Mouse (Mus musculus) intestine, embryonic 15.5 days (tissue): Measurements from ENCODE around the gene Trappc3. TPM values are rescaled to one million over a fixed set of nuclear protein-coding genes. Genes with fewer than 3 reads are reported as not detected.
A peak's percentile ranks its signal among the peaks of the same experiment; 100 is the strongest.
"Not testable (repeated sequence)": the region's sequence is repeated elsewhere in the genome, so short reads cannot be mapped to it uniquely, and the experiment has no call there.

Experiments used
- ATAC-seq: fragments of 200-750 bp; cut with Nextera tagmentation; 2 replicates; pipeline ENCODE4 v1.8.0; 2017; ENCODE audit warnings: moderate TSS enrichment, moderate library complexity
- H3K27ac ChIP-seq: fragments of 300-500 bp; sonication (generic); 2 replicates; pipeline ENCODE4 v1.5.1; 2015; ENCODE audit warnings: mild to moderate bottlenecking, inconsistent platforms
- H3K27me3 ChIP-seq: fragments of 300-500 bp; sonication (generic); replicated peaks from 2 replicates; pipeline ENCODE4 v1.6.1; 2015; ENCODE audit warnings: inconsistent platforms
- H3K36me3 ChIP-seq: fragments of 300-500 bp; sonication (generic); 2 replicates; pipeline ENCODE4 v1.6.1; 2015; ENCODE audit warnings: inconsistent platforms
- H3K4me1 ChIP-seq: fragments of 300-500 bp; sonication (generic); replicated peaks from 2 replicates; pipeline ENCODE4 v1.6.1; 2015; ENCODE audit warnings: inconsistent platforms
- H3K4me2 ChIP-seq: fragments of 300-500 bp; sonication (generic); replicated peaks from 2 replicates; pipeline ENCODE4 v1.6.1; 2015; ENCODE audit warnings: mild to moderate bottlenecking, inconsistent platforms
- H3K4me3 ChIP-seq: fragments of 300-500 bp; sonication (generic); replicated peaks from 2 replicates; pipeline ENCODE4 v1.5.1; 2015; ENCODE audit warnings: inconsistent platforms
- H3K9ac ChIP-seq: fragments of 300-500 bp; sonication (generic); 2 replicates; pipeline ENCODE4 v1.6.1; 2015; ENCODE audit warnings: inconsistent platforms
- H3K9me3 ChIP-seq: fragments of 300-500 bp; sonication (generic); 2 replicates; pipeline ENCODE4 v1.6.1; 2016; ENCODE audit warnings: inconsistent platforms
- WGBS: fragments of 180-500 bp; shearing (Covaris S2); methylation state at CpG from one replicate; pipeline ENCODE4 v1.1.7; 2015; 5-methylcytosine and 5-hydroxymethylcytosine counted together
- polyA plus RNA-seq: library from polyadenylated mRNA; unstranded; fragments of >200 nt; fragmentation: Nextera tagmentation; extraction: Ambion mirVana; gene quantifications from 2 replicates; pipeline ENCODE4 v1.2.1, GENCODE M21; 2015

Gene Trappc3
- polyA plus RNA-seq: 94.2 and 99.7 TPM in 2 replicates

GRCm38 (mm10) chr4:126262119-126262807 is at the start of gene Trappc3:
TSS of gene Trappc3 (plus strand) at chr4:126262325.
- Histone ChIP-seq H3K4me2 (peak within 1 kb of the TSS; percentile 70), H3K27me3 (no peaks in the 10 kb centered on the region), H3K36me3 (no peaks in the 10 kb centered on the region), H3K4me3 (peak within 1 kb of the TSS; percentile 69), H3K9me3 (no peaks in the 10 kb centered on the region), H3K27ac (peak within 1 kb of the TSS; percentile 88), H3K9ac (peak within 1 kb of the TSS; percentile 72), H3K4me1 (peaks cover 31% of the 10 kb centered on the region)
- under 1% methylated on average over 46 of the region's 46 CpGs for WGBS
- peak; percentile 94 for ATAC-seq

GRCm38 (mm10) chr4:126217771-126218170 is 44.4 kb upstream of the Trappc3 start:
- H3K27ac ChIP-seq: no peak overlapping the region
- no peak overlapping the region for H3K4me2 ChIP-seq
- no peak for ATAC-seq
- no peak overlapping the region for H3K9ac ChIP-seq
- no peaks in the 10 kb centered on the region for H3K9me3 ChIP-seq
- no peaks in the 10 kb centered on the region for H3K4me1 ChIP-seq
- H3K36me3 ChIP-seq: no peaks in the 10 kb centered on the region
- H3K27me3 ChIP-seq: no peaks in the 10 kb centered on the region
- 76% methylated on average over 6 of the region's 6 CpGs for WGBS
- H3K4me3 ChIP-seq: no peak overlapping the region

GRCm38 (mm10) chr4:126219540-126219939 is 42.6 kb upstream of the Trappc3 start:
- not testable (repeated sequence) for ATAC-seq, H3K4me2 ChIP-seq, H3K36me3 ChIP-seq, H3K4me3 ChIP-seq, H3K4me1 ChIP-seq, H3K9ac ChIP-seq, H3K27me3 ChIP-seq, H3K27ac ChIP-seq, H3K9me3 ChIP-seq
- WGBS: 68% methylated on average over 3 of the region's 3 CpGs

GRCm38 (mm10) chr4:126220045-126220444 is 42.1 kb upstream of the Trappc3 start:
- Histone ChIP-seq H3K4me2 (no peak overlapping the region), H3K27me3 (no peaks in the 10 kb centered on the region), H3K9me3 (no peaks in the 10 kb centered on the region), H3K36me3 (no peaks in the 10 kb centered on the region), H3K27ac (no peak overlapping the region), H3K4me1 (no peaks in the 10 kb centered on the region), H3K4me3 (no peak overlapping the region), H3K9ac (no peak overlapping the region)
- ATAC-seq: no peak
- 91% methylated on average over 10 of the region's 10 CpGs for WGBS

GRCm38 (mm10) chr4:126222631-126223030 is 39.5 kb upstream of the Trappc3 start:
- Histone ChIP-seq H3K4me1 (peaks cover 6% of the 10 kb centered on the region; the same call in 1 of the 2 replicates), H3K36me3 (no peaks in the 10 kb centered on the region), H3K27ac (no peak overlapping the region), H3K9me3 (no peaks in the 10 kb centered on the region), H3K4me3 (no peak overlapping the region), H3K9ac (no peak overlapping the region), H3K4me2 (no peak overlapping the region), H3K27me3 (no peaks in the 10 kb centered on the region)
- WGBS: 82% methylated on average over 11 of the region's 11 CpGs
- ATAC-seq: no peak

- H3K4me1 ChIP-seq: peaks cover 8% of the 10 kb centered on the region; the same call in 1 of the 2 replicates
- H3K4me3 ChIP-seq: no peak overlapping the region
- WGBS: 55% methylated on average over 12 of the region's 12 CpGs
- H3K9ac ChIP-seq: no peak overlapping the region
- H3K4me2 ChIP-seq: no peak overlapping the region
- no peak overlapping the region for H3K27ac ChIP-seq
- H3K36me3 ChIP-seq: 0 out of 2 replicates have a peak, but pooled peaks cover 9% of the 10 kb centered on the region
- no peaks in the 10 kb centered on the region for H3K27me3 ChIP-seq
- no peak for ATAC-seq
- no peaks in the 10 kb centered on the region for H3K9me3 ChIP-seq
Observed at GRCm38 (mm10) chr4:126226640-126227039, 35.5 kb upstream of the Trappc3 start.

DNA sequence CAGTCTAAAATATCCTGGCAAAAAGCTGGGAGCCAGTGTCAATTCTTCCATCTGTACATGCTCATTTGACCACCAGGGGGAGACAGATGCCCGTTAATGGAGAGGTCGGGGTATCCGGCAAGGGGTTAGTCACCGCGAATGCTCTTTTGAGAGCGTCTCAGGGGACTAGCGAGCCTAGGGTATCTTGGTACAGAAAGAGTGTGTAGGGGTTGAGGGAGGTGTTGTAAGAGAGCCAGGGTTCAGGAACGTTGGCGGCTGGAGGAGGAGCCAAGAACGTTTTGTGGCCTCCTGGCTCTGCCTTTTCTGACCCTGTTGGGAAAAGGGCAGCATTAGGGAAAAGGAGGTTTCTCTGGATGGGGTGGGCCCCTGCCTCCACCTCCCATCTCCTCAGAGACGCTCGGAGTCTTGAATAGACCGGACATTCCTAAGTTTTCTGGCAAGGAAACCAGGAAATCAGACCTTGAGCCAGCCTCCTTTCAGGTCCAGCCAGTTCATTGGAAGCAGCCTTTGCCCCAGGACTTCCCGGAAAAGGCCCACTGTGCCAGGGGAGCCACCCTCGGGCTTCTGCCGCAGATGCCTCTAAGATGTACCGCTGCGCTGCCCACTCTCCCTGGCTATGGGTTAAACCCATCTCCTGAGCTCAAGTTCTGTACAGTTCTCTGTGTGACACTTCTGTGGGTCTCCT is 34.9 kb upstream of the Trappc3 start:
- Histone ChIP-seq H3K4me3 (peak overlapping the region; percentile 30), H3K9me3 (no peaks in the 10 kb centered on the region), H3K4me1 (peaks cover 8% of the 10 kb centered on the region; the same call in 1 of the 2 replicates), H3K9ac (peak overlapping the region; percentile 31; the same call in 1 of the 2 replicates), H3K27me3 (no peaks in the 10 kb centered on the region), H3K27ac (0 out of 2 replicates have a peak overlapping the region, but pooled peaks have one; percentile 13), H3K4me2 (peak overlapping the region; percentile 73), H3K36me3 (peaks cover 15% of the 10 kb centered on the region; the same call in 1 of the 2 replicates)
- WGBS: 7% methylated on average over 18 of the region's 18 CpGs
- ATAC-seq: peak; percentile 89

GRCm38 (mm10) chr4:126228144-126228543 is 34.0 kb upstream of the Trappc3 start:
- Histone ChIP-seq H3K9me3 (no peaks in the 10 kb centered on the region), H3K4me1 (peaks cover 8% of the 10 kb centered on the region; the same call in 1 of the 2 replicates), H3K27ac (no peak overlapping the region), H3K4me3 (no peak overlapping the region), H3K4me2 (no peak overlapping the region), H3K9ac (no peak overlapping the region), H3K36me3 (peaks cover 23% of the 10 kb centered on the region; the same call in 1 of the 2 replicates), H3K27me3 (no peaks in the 10 kb centered on the region)
- ATAC-seq: no peak
- WGBS: 27% methylated on average over 5 of the region's 5 CpGs

DNA sequence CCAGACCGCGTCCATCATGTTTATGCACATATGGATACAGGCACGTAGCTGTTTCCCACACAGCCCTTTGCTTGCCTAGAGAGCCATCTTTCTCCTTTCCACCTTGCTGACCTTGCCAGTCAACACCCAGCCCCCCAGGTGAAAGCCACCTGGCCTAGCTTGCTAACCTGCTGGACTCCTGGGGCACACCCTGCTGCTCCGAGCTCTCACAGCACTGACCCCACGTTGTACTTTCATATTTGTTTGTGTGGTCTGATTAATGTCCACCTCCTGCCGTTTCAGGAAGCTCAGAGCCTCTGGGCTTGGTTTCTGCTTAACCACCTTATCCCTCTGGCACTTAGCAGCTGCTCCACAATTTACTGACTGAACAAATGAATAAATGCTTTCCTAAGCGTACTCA is 32.2 kb upstream of the Trappc3 start:
- Histone ChIP-seq H3K9ac (no peak overlapping the region), H3K4me1 (peaks cover 13% of the 10 kb centered on the region; the same call in 1 of the 2 replicates), H3K27ac (no peak overlapping the region), H3K4me3 (no peak overlapping the region), H3K4me2 (no peak overlapping the region), H3K36me3 (peaks cover 38% of the 10 kb centered on the region), H3K27me3 (no peaks in the 10 kb centered on the region), H3K9me3 (no peaks in the 10 kb centered on the region)
- no peak for ATAC-seq
- 60% methylated on average over 7 of the region's 7 CpGs for WGBS

- ATAC-seq: no peak
- no peak overlapping the region for H3K4me3 ChIP-seq
- peaks cover 10% of the 10 kb centered on the region for H3K4me1 ChIP-seq
- H3K9ac ChIP-seq: no peak overlapping the region
- H3K36me3 ChIP-seq: peaks cover 53% of the 10 kb centered on the region
- H3K4me2 ChIP-seq: no peak overlapping the region
- H3K9me3 ChIP-seq: no peaks in the 10 kb centered on the region
- no peak overlapping the region for H3K27ac ChIP-seq
- 87% methylated on average over 29 of the region's 29 CpGs for WGBS
- no peaks in the 10 kb centered on the region for H3K27me3 ChIP-seq
Observed at GRCm38 (mm10) chr4:126233676-126234308, 28.3 kb upstream of the Trappc3 start.

DNA sequence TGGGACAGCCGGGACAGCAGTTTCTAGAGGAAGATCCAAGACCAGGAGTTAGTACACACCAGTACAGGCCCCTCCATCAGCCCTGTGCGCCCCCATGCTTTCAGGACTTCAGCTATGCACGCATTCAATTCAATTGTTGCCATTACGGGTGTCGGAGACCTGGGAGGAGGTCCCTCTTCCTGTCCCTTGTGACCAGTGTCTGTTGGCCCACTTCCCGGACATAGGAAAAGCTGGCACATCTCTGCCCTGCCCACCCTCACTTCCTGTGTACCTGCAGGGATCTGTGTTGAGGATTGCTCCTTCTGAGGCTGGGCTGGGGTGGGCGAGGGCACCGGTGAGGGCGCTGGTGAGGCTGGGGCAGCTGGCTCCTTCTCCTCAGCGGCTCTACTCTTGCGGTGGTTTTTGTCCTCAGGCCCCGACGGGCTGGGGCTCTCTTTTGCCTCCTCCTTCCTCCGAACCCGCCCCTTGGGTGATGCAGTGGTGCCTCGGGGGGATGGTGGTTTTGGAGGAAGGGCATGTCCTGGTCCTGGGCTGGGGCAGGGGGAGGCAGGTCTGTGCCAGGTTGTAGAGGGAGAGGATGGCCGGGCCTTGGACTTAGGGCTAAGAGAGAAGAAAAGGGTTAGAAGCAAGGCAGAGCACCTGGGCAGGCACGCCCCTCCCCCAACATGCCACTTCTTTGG is 27.5 kb upstream of the Trappc3 start:
- H3K4me3 ChIP-seq: no peak overlapping the region
- peaks cover 57% of the 10 kb centered on the region for H3K36me3 ChIP-seq
- H3K9ac ChIP-seq: no peak overlapping the region
- 89% methylated on average over 18 of the region's 18 CpGs for WGBS
- no peak overlapping the region for H3K27ac ChIP-seq
- peaks cover 10% of the 10 kb centered on the region for H3K4me1 ChIP-seq
- no peak overlapping the region for H3K4me2 ChIP-seq
- H3K9me3 ChIP-seq: no peaks in the 10 kb centered on the region
- H3K27me3 ChIP-seq: no peaks in the 10 kb centered on the region
- no peak for ATAC-seq

DNA sequence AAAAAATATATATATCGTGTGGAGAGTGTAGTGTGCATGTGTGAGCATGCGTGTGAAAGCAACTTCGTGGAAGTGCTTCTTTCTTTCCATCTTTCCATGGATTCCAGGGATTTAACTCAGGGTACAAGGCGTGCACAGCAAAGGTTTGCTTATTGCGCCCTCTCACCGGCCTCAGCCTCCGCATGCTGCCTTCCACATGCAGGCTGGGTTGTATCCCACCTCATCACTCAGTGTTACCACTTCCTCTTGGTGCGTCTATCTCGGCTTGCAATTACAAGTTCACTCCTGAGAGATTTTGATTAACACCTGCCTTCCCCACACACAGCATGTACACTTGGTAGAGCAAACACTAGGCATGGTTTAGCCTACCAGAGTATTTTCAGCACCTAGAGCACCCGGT is 26.9 kb upstream of the Trappc3 start:
- no peaks in the 10 kb centered on the region for H3K27me3 ChIP-seq
- peaks cover 63% of the 10 kb centered on the region for H3K36me3 ChIP-seq
- WGBS: 87% methylated on average over 10 of the region's 10 CpGs

More for the DNA sequence above, 26.9 kb upstream of the Trappc3 start:
- H3K9me3 ChIP-seq: no peaks in the 10 kb centered on the region
- no peak for ATAC-seq
- no peak overlapping the region for H3K4me2 ChIP-seq
- H3K4me3 ChIP-seq: no peak overlapping the region
- H3K27ac ChIP-seq: no peak overlapping the region
- peaks cover 8% of the 10 kb centered on the region for H3K4me1 ChIP-seq
- no peak overlapping the region for H3K9ac ChIP-seq
